Mouse (Mus musculus) CD8-positive naive resting alpha-beta T cell, adult 2 months (primary cell): ENCODE data around the gene Nhs.

Experiments used
- DNase-seq, 2 experiments: peaks; one replicate each; pipeline ENCODE4 v3.0.0; 2022; ENCODE audit warnings: low read depth in 2 of 2, low spot score in 2 of 2

Gene Nhs

DNA sequence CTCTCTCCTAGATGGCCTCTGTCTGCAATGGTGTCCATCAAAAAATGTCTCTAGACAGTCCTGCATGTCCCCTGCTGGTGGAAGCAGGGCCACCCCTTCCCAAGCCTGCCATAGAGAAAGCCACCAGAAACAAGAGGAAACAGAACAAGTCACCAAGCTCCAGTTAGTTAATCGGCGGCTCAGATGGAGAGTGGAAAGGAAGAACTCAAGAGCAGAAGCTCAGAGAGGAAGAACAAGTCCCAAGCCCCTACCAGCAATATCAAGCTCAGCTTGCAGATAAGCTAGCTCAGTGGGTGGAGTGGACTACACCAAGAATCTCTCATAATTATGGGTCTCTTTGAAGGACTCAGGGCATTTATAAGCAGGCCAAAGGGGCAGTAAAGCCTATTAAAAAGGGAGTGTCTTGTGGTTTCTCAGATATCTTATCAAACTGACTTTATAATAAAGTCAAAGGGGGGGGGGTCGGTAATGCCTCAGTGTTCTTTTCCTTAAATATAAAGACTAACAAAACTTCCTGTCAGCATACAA, 139.4 kb downstream of the Nhs start:
- no peak for DNase-seq

DNA sequence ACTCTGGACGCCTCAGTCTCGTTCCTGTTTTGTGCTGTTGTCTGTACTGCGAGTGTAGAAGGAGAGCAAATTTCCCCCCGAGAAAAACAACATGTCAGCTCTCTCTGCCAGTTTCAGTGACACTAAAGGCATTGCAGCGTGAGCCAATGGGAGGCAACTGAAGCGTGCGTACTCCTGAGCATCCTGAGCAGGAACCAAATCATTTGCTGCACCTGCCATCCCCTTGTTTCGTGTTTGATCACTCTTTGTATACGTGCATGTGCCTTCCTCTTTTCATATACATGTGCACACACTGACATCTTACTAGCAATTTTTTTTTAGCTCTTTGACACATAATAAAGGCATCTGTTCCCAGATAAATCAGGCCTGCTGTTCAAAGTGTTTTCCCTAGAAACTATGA, 142.1 kb downstream of the Nhs start:
- DNase-seq, result no peak

DNA sequence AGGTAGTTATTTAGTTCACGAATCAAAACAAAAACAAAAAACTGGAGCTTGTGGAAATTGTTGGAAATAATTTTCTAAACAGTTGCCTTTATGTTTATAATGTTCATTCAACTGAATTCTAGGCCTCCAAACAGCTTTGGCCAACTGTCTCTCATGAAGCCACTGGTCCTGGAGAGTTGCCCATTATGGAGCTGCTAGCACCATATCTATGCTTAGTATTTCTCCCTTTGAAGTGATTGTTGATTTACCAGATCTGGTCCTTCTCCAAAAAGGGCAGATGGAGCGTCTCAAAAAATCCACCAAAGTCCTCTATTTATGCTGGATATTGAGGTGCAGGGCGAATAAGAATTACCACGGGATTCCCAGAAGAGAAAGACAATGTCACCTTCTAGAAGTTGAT, 147.0 kb downstream of the Nhs start:
- no peak for DNase-seq

DNA sequence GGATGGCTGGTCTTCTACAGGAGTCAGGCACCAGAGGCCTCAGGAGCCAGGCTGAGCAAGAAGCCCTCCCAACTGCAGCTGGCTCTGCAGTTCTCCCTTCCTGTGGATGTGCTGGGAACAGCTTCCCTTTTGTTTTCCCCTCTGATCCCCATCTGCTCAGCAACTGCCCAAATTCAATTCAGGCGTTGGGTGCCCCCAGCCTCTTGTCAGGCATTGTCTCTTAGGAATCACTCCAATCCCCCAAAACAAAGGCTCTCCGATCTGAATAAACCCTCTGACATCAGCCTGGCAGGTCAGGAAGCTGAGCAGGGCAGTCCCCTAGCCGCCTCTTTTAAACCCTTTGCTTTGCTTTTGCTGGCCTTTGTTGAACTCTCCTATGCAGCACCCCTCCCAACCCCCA, 149.7 kb downstream of the Nhs start:
- no peak for DNase-seq

DNA sequence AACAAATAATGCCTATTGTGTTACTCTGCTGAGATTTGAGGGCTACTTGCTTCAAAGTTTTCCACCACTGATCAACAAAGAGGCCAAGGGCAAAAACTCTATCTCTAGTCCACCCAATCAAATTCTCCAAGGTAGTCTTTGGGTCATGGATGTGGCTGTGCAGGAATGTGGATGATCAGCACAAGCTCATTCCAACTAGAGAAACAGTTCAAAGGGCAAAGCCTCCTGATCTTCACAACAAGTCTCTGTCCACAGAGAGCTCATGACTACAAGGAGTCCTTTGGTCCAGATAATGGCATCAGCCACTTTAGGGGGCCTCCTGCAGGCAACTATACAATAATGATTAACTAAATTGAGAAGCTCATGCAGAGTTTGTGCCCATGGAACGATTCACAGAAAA, 155.7 kb downstream of the Nhs start:
- no peak for DNase-seq

DNA sequence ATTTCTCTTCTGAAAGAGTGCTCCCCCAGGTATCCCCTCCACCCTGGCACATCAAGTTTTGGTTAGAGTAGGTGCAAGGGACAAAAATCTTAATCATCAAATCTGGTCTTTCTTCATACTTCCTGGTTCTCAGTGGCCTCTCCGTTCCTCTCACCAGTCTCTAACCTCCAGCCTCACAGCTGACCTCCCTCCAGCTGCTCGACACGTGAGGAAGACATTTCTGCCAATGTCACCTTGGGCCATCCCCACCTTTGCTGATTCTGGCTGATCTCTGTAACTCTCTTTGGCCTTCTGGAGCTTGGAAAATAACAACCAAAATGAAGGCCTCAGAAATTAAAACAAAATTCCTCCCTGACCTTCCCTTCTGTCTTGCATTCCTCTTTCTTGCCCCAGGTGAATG, 160.7 kb downstream of the Nhs start:
- DNase-seq, result no peak

DNA sequence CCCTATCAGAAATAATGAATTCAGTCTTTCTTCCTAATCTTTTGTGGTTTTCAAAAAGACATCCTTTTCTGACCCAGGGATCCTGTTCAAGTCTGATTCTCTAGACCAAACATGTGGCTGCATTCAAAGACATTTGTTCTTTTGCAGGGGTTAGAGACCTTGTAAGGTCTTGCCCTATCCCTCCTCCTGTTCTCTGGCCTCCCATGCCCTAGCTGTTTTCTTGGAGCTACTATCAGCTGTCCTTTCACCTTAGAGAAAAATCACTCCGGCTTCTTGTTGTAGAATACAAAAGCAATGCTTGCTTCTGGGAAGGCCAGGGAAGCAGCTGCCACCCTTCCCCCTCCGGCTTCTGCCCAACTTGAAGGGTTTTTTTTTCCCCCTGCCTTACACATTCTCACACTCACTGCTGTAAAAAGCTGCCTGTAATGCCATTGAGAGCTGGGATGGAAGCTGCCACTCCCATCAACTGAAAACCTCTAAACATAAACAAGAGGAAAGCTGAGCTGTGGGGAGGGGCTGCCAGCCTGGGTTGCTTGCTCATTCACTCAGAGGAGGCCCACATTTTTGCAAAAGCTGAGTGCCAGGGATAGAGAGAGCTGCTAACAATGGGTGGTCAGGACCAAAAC, 162.2 kb downstream of the Nhs start:
- no peak for DNase-seq

DNA sequence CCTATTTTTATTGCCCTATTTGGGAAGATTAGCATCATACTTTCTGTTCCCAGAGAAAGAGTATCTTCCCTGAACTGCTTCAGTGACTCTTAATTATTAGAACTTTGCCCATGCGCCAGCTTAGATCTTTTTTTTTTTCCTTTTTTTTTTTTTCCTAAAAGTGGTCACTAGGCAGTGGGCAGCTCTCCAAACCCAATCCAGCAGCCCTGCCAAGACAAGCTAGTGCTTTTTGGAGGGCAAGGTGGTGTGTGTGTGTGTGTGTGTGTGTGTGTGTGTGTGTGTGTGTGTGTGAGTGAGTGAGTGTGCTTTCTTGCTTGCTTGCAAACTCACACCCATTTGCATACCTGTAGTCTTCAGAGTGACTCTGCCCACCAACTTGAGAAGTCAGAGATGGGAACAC, 169.4 kb downstream of the Nhs start:
- DNase-seq, result no peak

DNA sequence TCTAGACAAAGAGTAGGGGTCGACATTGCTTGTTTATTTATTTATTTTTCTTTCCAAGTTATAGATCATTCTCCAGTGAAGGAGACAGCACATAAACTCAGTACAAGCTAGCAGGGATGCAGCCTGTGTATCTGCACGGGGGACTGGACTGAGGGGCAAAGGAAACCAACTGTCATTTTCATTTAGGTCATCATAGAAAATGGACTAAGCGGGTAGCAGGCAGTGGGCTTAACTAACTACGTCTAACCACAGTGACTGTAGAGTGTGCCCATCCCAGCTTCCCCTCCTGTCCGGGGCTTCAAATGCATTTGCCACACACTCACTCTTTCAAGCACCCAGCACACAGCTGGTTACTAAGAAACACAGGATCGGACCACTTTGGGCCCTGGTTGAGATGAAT, 174.6 kb downstream of the Nhs start:
- no peak for DNase-seq

DNA sequence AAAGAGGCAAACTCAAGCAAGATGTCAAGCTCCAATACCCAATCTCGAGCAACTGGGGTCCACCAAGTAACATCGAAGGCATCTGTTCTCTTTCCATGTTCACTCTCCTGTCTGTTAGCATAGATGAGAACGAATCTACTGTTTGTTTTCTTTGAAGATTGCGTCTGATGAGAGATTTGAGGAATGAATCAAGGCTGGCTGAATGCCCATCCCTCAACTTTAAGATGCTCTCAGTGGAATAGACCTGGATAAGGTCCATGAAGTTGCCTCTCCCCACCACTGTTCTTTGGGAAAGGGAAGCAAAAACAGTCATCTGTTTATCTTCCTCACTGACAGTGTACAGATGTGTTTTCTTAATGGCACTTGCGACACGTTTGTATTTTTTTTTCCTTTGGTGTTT, 178.1 kb downstream of the Nhs start:
- no peak for DNase-seq

DNA sequence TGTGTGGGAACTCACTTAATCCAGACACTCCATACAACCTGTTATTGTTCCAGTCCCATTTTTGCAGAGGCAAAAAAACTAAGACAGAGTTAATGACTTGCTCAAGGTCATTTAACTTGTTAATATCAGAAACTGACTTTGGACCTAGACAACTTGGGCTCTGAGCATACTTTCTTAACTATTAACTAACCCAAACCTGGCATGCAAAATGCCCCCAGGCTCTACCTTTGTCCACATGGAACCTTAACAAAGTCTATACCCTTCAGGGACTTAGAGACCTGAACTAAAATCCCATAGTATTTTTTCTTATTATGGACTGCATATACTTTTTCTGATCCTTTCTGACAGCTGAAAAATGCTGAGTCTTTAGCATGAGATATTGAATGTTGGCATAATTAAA, 179.6 kb downstream of the Nhs start:
- no peak for DNase-seq

DNA sequence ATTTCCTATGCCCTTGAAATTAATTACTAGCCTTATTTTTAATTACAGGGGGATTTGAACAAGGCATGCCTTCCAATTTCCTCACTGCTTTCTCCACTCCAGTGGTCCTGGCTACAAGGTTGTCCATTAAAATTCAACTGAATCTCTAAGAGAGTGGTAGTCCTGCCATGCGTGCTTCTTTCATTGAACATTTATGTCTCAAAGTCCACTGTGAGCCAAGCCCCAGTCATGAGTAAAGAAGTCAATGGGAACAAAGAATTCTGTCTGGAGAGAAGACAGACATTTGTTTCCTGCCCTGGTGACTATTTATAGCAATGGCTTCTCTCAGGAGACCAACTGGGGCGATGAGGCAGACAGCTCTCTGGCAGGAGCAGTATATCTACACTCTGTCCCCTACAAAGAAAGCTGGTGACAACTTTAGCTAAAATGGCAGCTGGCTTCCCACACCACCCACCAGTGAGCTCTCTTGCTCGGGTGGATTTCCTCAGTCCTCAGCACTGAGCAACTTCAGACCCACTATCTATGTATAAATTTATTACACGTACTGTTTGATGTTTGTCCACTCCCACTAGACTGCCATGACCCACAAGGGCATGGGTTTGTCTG, 182.2 kb downstream of the Nhs start:
- DNase-seq, result no peak

DNA sequence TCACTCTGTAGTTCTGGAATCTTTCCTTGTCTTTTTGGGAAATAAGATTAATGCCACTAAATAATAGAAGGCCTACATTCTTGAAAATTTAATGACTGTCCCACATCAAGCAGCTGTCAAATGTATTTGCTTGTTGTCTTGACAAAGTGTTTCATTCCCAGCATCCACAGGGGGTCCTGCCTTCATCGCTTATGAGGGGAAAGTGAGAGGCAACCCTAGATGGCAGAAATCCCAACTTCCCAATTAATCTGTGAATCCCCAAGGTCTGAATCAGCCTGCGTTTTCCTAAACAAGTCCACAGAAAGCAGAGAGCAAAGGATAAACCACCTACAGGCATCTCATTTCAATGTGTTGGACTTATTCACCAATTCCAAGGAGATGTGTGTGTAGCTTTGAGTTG, 183.2 kb downstream of the Nhs start:
- DNase-seq, result no peak

DNA sequence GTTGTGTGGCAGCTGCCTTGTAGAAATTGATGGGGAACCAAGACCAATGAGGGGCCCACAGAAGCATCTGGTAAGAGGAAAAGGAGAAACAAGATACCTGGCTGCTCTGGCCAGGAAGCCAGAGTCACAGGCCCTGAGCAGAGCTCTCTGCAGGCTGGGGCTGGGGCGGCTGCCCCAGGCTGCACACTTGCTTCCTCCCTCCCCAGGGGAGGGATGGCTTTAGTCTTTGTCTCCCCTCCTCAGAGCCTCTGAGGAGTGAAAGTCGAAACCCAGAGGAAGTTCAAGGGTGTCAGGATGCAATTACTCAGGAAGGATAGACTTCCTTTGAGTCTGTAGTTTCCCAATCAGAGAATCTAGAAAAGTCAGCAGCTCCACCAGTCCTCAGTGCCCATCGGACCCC, 186.0 kb downstream of the Nhs start:
- no peak for DNase-seq

DNA sequence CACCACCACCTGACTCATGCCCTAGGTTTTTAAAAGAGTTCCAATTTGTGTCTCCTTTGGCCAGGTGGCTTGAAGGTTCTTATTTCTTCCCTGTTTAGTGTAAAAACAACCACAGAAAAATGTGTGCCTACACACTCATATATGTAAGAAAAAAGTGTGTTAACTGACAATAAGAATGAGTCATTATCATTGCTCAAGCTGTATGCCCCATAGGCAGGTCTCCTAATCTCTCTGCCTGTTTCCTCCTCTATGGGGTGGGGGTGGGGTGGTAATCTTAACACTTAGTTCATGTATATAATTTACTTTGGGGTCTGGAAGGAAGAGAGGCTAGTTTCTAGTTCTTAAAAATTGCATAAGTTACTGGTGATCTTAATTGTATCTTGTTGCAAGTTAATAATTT, 186.8 kb downstream of the Nhs start:
- DNase-seq, result no peak

DNA sequence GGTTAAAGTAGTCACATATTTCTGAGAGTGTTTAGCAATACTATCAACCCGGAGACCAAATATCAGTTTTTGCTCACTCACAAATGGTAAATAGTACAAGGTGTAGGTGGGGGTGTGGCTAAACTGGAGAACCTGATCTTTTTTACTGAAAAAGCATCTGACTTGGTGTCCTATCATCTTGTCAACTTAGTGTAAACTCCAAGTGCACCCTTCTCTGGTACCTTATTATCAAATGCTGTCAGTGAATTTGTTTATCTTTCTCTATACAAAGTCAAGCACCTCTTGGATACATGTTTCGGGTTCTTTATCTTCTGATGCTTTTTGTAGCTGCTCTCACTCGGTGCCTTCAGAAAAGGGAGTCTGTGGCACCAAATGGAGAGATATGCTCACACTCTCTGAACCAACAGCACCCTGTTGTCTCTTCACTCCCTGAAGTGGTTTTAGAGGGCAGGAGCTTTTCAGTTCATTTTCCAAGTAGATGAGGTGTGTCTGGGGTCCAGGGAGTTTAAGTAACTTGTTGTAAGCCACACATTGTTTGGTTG, 187.5 kb downstream of the Nhs start:
- DNase-seq, result no peak

DNA sequence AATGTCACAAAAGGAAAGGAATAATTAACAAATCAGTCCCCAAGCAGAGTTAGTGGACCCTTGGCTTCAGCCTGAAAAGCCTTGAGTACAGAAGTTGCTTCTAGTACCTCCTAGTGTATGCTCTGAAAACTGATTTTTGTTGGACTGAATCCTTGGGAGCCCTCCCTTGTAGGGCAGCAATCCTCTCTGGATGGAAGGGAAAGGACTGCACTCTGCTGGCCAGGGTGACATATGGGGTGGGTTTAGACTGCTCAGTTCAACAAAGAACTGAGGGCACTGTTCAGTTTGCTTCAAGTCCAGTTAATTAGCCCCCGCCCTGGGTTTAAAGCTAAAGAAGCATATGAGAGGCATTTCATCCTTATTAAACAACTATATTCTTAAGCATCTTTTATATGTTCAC, 188.4 kb downstream of the Nhs start:
- no peak for DNase-seq

DNA sequence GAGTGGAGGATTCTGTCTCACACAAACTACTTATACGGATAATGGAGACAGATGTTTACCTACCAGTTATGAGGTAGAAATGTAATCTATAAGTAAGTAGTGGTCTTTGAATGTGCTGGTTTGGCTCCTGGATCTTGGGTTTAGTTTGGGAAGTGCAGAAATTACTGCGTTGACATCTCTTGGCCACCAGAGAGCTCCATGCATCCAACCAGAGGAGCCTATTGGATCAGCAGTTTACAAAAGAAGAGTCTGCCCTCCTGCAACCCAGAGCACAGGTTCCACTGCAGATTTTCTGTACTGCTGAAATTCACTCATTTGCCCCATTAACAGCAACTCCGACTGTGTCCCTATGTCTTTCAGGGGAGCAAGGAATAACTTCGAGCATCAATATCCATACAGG, 191.8 kb downstream of the Nhs start:
- no peak for DNase-seq

DNA sequence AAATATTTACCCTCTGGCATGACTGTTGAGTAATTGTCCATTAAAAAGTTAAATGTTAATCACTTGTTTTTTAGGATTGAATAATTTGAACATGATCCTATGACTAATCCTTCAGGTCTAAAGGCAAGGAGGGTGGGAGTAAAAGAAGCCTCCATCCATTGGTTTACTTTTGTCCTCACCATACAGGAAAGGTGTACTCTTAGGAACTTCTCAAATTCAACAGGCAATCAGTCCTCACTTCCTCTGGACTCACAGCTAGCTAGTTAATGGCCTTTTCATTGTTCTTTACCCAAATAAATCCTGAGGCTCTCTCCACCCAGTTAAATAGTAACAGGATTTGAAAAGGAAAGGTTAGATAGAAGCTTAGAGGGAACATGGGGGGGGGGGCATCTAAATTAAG, 196.2 kb downstream of the Nhs start:
- no peak for DNase-seq

DNA sequence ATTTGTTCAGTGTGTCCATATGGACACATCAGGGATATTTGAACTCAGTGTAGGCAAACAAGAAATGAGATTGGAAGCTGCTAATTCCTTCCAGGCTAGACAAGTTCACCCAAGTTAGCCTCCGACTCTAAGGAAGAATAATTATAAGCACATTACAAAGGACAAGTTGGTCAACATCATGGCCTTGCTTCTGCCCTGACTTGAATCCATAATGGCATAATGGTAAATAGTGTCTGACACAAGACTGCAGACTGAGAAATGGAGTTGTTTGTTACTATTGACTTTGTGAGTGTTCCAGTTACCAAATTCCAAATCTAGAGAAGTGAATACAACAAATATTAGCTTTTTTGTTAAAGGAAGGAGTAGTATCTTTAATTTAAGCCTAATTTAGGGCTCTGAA, 196.7 kb downstream of the Nhs start:
- DNase-seq, result no peak

DNA sequence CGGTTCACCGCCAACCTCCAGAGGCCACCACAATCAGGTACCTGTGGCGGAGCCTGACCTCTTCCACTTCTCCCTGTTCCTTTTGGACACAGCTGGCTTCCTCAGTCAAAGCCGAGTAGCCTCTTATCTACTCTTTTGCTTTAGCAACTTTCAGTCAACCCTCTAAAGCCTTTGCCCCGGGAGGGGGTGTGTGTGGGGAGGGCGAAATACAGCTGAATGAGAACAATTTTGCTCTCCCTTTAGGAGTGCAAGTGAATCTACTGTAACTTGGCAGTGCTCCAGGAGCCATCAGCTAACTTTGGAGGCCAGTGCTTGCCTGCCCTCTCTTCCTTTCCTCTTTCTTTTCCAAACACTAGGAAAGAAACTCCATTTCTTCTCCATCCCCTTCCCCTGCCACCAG, 197.8 kb downstream of the Nhs start:
- no peak for DNase-seq

DNA sequence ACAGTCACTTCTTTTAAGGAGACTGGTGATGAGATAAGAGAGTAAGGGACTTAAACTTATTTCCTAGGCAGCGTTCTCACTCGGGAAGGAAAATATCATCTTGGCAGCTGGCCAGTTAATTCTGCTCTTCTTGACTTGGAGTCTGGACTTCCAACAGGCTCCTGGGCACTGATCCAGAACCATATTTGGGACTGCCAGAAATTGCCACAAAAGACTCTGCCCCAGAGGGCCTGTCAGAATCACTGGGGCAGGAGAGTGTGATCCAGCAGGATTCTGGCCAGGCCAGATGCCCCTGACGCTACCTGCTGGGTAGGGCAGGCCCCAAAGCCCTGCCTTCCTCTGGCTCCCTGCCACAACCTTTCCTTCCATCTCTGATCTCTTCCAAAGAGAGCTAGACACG, 198.4 kb downstream of the Nhs start:
- no peak for DNase-seq

DNA sequence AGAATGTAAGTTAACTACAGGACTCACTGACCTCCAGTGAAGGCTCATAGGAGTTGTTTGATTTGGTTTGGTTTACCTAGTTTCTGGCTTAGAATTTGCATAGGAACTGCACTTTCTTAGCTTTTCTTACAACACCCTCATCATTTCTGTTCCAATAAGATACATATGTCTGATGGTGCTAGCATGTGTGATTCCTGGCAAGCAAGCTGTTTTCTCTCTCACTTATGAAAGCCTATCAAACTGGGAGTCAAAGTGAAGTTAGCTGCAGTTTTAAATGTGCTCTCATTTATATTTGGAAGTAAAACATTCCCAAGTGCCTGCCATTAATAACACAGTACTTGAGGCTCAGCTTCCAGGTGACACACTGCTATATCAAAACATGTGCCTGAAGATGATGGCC, 207.2 kb downstream of the Nhs start:
- DNase-seq, result no peak
